In the genomic region with DNA sequence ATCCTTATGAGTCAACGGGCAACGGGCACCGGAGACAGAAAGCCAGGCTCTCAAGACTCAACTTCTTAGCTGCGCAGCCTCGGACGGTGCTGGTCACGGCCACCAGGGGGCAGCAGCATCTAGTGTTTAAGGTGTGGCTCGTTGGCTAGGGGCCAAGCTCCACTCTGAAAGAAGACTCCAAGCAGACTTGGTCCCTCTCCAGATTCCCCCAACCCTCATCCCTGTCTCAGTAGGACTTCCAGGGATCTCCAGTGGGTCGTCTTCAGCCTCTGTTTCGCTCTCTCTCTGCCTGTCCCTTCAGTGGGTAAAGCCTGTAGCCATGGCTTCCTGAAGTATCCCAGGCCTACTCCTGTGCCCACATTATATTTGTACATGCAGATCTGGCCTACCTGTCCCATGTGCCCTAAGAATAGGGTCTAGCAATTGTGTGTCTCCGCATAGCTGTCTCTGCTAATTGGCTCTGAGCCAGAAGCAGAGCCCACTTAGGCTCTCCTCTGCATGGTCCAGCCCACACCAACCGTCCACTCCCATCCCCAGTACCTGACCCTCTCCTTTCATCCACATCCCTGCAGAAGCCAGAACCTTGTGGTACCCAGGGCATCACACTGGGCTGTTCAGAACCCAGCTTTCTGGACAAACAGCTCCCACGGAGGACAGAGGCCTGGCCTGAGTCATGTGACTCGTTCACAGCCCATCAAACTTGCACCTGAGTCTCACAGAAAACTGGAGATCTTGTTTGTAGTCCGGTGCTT, we compare ENCODE assay signal across 8 mouse cellular contexts. TPM values are rescaled to one million over a fixed set of nuclear protein-coding genes. Genes with fewer than 3 reads are reported as not detected.
A peak's percentile ranks its signal among the peaks of the same experiment; 100 is the strongest.
DNase-seq lines count a peak whose midpoint lies in the region; ATAC-seq lines count a peak whose summit lies in the region.

No protein-coding gene starts in this region.

- H3K27me3 ChIP-seq in intestine, embryonic 14.5 days (replicated peaks; ENCODE audit: control insufficient read depth, insufficient read depth, low read length): no peaks in the 10 kb centered on the region
- H3K27me3 ChIP-seq in midbrain, embryonic 10.5 days (ENCODE audit: low read depth, poor library complexity, severe bottlenecking): no peaks in the 10 kb centered on the region; the same call in 1 of the 2 replicates

- no peaks in the 10 kb centered on the region for H3K9me3 ChIP-seq in intestine, embryonic 14.5 days (ENCODE audit: control insufficient read depth, low read length)
- no peaks in the 10 kb centered on the region for H3K9me3 ChIP-seq in midbrain, embryonic 10.5 days (replicated peaks)

- no peak overlapping the region for H3K27ac ChIP-seq in intestine, embryonic 14.5 days (ENCODE audit: low read depth)
- H3K27ac ChIP-seq in midbrain, embryonic 10.5 days (replicated peaks): no peak overlapping the region

- H3K36me3 ChIP-seq in intestine, embryonic 14.5 days (ENCODE audit: control insufficient read depth, insufficient read depth, low read length): peaks cover 24% of the 10 kb centered on the region
- H3K36me3 ChIP-seq in midbrain, embryonic 10.5 days: peaks cover 25% of the 10 kb centered on the region

- intact Hi-C loops in left cerebral cortex, postnatal 14 days (cut with DNase I): loop anchor here (1.0 to 10.0 kb wide), 3 partner anchors 110 to 254 kb away; no protein-coding TSS in a partner anchor

- peak; percentile 67 for ATAC-seq in common myeloid progenitor, adult 5-6 weeks (replicated peaks; ENCODE audit: low read depth, poor library complexity, severe bottlenecking)
- peak; percentile 59 for ATAC-seq in intestine, embryonic 14.5 days (replicated peaks; ENCODE audit: low FRiP score, low TSS enrichment, low read depth)

- H3K4me3 ChIP-seq in intestine, embryonic 14.5 days (ENCODE audit: low read depth, low read length): no peak overlapping the region
- H3K4me3 ChIP-seq in midbrain, embryonic 10.5 days: no peak overlapping the region

- H3K4me1 ChIP-seq in intestine, embryonic 14.5 days (replicated peaks; ENCODE audit: control insufficient read depth, insufficient read depth, low read length): peaks cover 4% of the 10 kb centered on the region; the same call in 1 of the 2 replicates
- H3K4me1 ChIP-seq in midbrain, embryonic 10.5 days: peaks cover 23% of the 10 kb centered on the region

- no peak overlapping the region for H3K9ac ChIP-seq in intestine, embryonic 14.5 days (ENCODE audit: low read length)

- DNase-seq in adrenal gland, adult (ENCODE audit: inconsistent age in 2 of 2, low spot score in 1 of 2): peak; percentile 86 to 95
- DNase-seq in gastrocnemius, postnatal 25 days: peak; percentile 75
- DNase-seq in intestine, embryonic 14.5 days (ENCODE audit: low spot score): peak; percentile 97
- peak; percentile 93 to 94 for DNase-seq in left cerebral cortex, postnatal 14 days (ENCODE audit: low spot score in 2 of 2)
- DNase-seq in midbrain, embryonic 10.5 days (ENCODE audit: low spot score): peak; percentile 88
- peak; percentile 81 to 86 for DNase-seq in right cerebral cortex, postnatal 36 days (ENCODE audit: low spot score in 2 of 2)
- peak; percentile 81 to 89 for DNase-seq in urinary bladder, postnatal 36 days (ENCODE audit: low spot score in 2 of 2)

- WGBS in intestine, embryonic 14.5 days: 39% methylated on average over 15 of the region's 15 CpGs
- WGBS in midbrain, embryonic 10.5 days: 35% methylated on average over 15 of the region's 15 CpGs

- no peak overlapping the region for H3K4me2 ChIP-seq in intestine, embryonic 14.5 days (ENCODE audit: low read length)

RNA-seq across cellular contexts. Expression of a gene that starts 9.8 kb away (rescaled TPM):
- 383 and 403 TPM in 2 replicates for total RNA-seq in common myeloid progenitor, adult 5-6 weeks (2017)
- total RNA-seq in gastrocnemius, postnatal 25 days (2021): 10 to 100 TPM; 79.8 to 94.3 TPM
- 234 and 237 TPM in 2 replicates for polyA plus RNA-seq in intestine, embryonic 14.5 days (2014; fragmentation: Nextera tagmentation; extraction: Ambion mirVana)
- 10 to 100 TPM; 51.0 to 56.8 TPM for total RNA-seq in left cerebral cortex, postnatal 14 days (2021)
- polyA plus RNA-seq in midbrain, embryonic 10.5 days (2016; fragmentation: Nextera tagmentation; extraction: Ambion mirVana): 269 and 305 TPM in 2 replicates
